Mouse (Mus musculus) kidney, postnatal 0 days (tissue): ENCODE data around the gene Mob3b. TPM values are rescaled to one million over a fixed set of nuclear protein-coding genes. Genes with fewer than 3 reads are reported as not detected.

Experiments used
- ATAC-seq: fragments of 200-750 bp; cut with Nextera tagmentation; replicated peaks from 2 replicates; pipeline ENCODE4 v1.8.0; 2017; ENCODE audit warnings: low read depth, moderate number of reproducible peaks, moderate TSS enrichment, moderate library complexity; ENCODE audit not compliant: low FRiP score
- DNase-seq: peaks from one replicate; pipeline ENCODE4 v3.0.0-alpha.2; 2016; ENCODE audit warnings: low spot score
- H3K27ac ChIP-seq: fragments of 300-500 bp; sonication (generic); 2 replicates; pipeline ENCODE4 v1.5.1; 2014; ENCODE audit warnings: mild to moderate bottlenecking
- H3K27me3 ChIP-seq: fragments of 300-500 bp; sonication (generic); 2 replicates; pipeline ENCODE4 v1.6.1; 2014; ENCODE audit warnings: low read length, mixed read lengths; ENCODE audit not compliant: insufficient read depth
- H3K36me3 ChIP-seq: fragments of 300-500 bp; sonication (generic); 2 replicates; pipeline ENCODE4 v1.6.1; 2014; ENCODE audit warnings: low read length, mixed read lengths; ENCODE audit not compliant: insufficient read depth
- H3K4me1 ChIP-seq: fragments of 300-500 bp; sonication (generic); replicated peaks from 2 replicates; pipeline ENCODE4 v1.6.1; 2014; ENCODE audit warnings: antibody characterized with exemption, low read length, mixed read lengths; ENCODE audit not compliant: insufficient read depth
- H3K4me2 ChIP-seq: fragments of 300-500 bp; sonication (generic); 2 replicates; pipeline ENCODE4 v1.6.1; 2014; ENCODE audit warnings: mild to moderate bottlenecking, low read length, moderate library complexity, mixed read lengths
- H3K4me3 ChIP-seq: fragments of 300-500 bp; sonication (generic); replicated peaks from 2 replicates; pipeline ENCODE4 v1.5.1; 2014; ENCODE audit warnings: low read depth, low read length
- H3K9ac ChIP-seq: fragments of 300-500 bp; sonication (generic); 2 replicates; pipeline ENCODE4 v1.6.1; 2014; ENCODE audit warnings: low read depth, low read length
- H3K9me3 ChIP-seq: fragments of 300-500 bp; sonication (generic); replicated peaks from 2 replicates; pipeline ENCODE4 v1.6.1; 2016; ENCODE audit warnings: low read length, inconsistent platforms, mixed read lengths
- CTCF ChIP-seq: IDR thresholded peaks from 2 replicates; pipeline ENCODE4 v1.5.1; 2016; ENCODE audit warnings: antibody characterized with exemption, low read depth, mild to moderate bottlenecking, moderate library complexity
- WGBS: fragments of 180-500 bp; shearing (Covaris S2); extraction: QIAGEN DNeasy Blood & Tissue Kit; methylation state at CpG from one replicate; pipeline ENCODE4 v1.1.7; 2014; 5-methylcytosine and 5-hydroxymethylcytosine counted together
- polyA plus RNA-seq: library from polyadenylated mRNA; unstranded; fragments of >200 nt; fragmentation: Nextera tagmentation; extraction: Ambion mirVana; gene quantifications from 2 replicates; pipeline ENCODE4 v1.2.1, GENCODE M21; 2015

The Mob3b gene
- polyA plus RNA-seq, 1 experiment from 2014 or later: 13.1 TPM

- Histone ChIP-seq H3K9me3 (no peaks in the 10 kb centered on the region), H3K4me2 (no peak overlapping the region), H3K4me3 (no peak overlapping the region), H3K9ac (no peak overlapping the region), H3K27ac (no peak overlapping the region), H3K36me3 (no peaks in the 10 kb centered on the region), H3K4me1 (peaks cover 7% of the 10 kb centered on the region), H3K27me3 (no peaks in the 10 kb centered on the region)
- TF ChIP-seq CTCF: no peak
- no peak for ATAC-seq
- WGBS: 87% methylated on average over 4 of the region's 4 CpGs
- DNase-seq: no peak
These were observed 25.7 kb downstream of the Mob3b start for GRCm38 (mm10) chr4:35131592-35131991.

- DNase-seq (peak; percentile 44), ATAC-seq (no peak)
- H3K27ac ChIP-seq: no peak overlapping the region; the same call in 1 of the 2 replicates
These were observed 26.8 kb downstream of the Mob3b start for GRCm38 (mm10) chr4:35130411-35130948.

GRCm38 (mm10) chr4:35127759-35128158, 29.5 kb downstream of the Mob3b start:
- Histone ChIP-seq H3K9ac (no peak overlapping the region), H3K4me2 (no peak overlapping the region), H3K27me3 (no peaks in the 10 kb centered on the region; the same call in 1 of the 2 replicates), H3K27ac (peak overlapping the region; percentile 8; the same call in 1 of the 2 replicates), H3K9me3 (no peaks in the 10 kb centered on the region), H3K4me3 (no peak overlapping the region), H3K36me3 (no peaks in the 10 kb centered on the region), H3K4me1 (peaks cover 15% of the 10 kb centered on the region)
- TF ChIP-seq CTCF: no peak
- peak; percentile 80 for DNase-seq
- ATAC-seq: no peak; the same call in 1 of the 2 replicates
- 22% methylated on average over 6 of the region's 6 CpGs for WGBS

More at GRCm38 (mm10) chr4:35130411-35130948, 26.8 kb downstream of the Mob3b start:
- TF ChIP-seq CTCF: no peak
- no peaks in the 10 kb centered on the region for H3K9me3 ChIP-seq
- WGBS: 53% methylated on average over 6 of the region's 6 CpGs
- H3K9ac ChIP-seq: no peak overlapping the region
- no peaks in the 10 kb centered on the region for H3K36me3 ChIP-seq
- no peak overlapping the region for H3K4me2 ChIP-seq
- no peaks in the 10 kb centered on the region for H3K27me3 ChIP-seq
- peaks cover 11% of the 10 kb centered on the region for H3K4me1 ChIP-seq
- no peak overlapping the region for H3K4me3 ChIP-seq

GRCm38 (mm10) chr4:35126776-35127175, 30.5 kb downstream of the Mob3b start:
- DNase-seq (no peak), ATAC-seq (no peak)
- no peak for TF ChIP-seq CTCF
- Histone ChIP-seq H3K36me3 (no peaks in the 10 kb centered on the region), H3K27ac (no peak overlapping the region), H3K4me3 (no peak overlapping the region), H3K4me2 (no peak overlapping the region), H3K9me3 (no peaks in the 10 kb centered on the region), H3K9ac (no peak overlapping the region), H3K27me3 (no peaks in the 10 kb centered on the region; the same call in 1 of the 2 replicates), H3K4me1 (peaks cover 15% of the 10 kb centered on the region)
- 75% methylated on average over 9 of the region's 9 CpGs for WGBS

GRCm38 (mm10) chr4:35125299-35125777, 31.9 kb downstream of the Mob3b start:
- WGBS: 21% methylated on average over 6 of the region's 6 CpGs
- H3K9me3 ChIP-seq: no peaks in the 10 kb centered on the region

GRCm38 (mm10) chr4:35124027-35124426, 33.3 kb downstream of the Mob3b start:
- DNase-seq (no peak), ATAC-seq (no peak)
- TF ChIP-seq CTCF: no peak
- no peaks in the 10 kb centered on the region for H3K36me3 ChIP-seq
- H3K9ac ChIP-seq: no peak overlapping the region
- H3K4me2 ChIP-seq: no peak overlapping the region
- H3K4me3 ChIP-seq: no peak overlapping the region
- H3K27ac ChIP-seq: no peak overlapping the region
- no peaks in the 10 kb centered on the region; the same call in 1 of the 2 replicates for H3K27me3 ChIP-seq
- no peaks in the 10 kb centered on the region for H3K9me3 ChIP-seq
- 81% methylated on average over 11 of the region's 11 CpGs for WGBS
- H3K4me1 ChIP-seq: peaks cover 11% of the 10 kb centered on the region

More at GRCm38 (mm10) chr4:35125299-35125777, 31.9 kb downstream of the Mob3b start:
- Histone ChIP-seq H3K4me1 (peaks cover 15% of the 10 kb centered on the region), H3K27ac (no peak overlapping the region), H3K36me3 (no peaks in the 10 kb centered on the region), H3K27me3 (no peaks in the 10 kb centered on the region; the same call in 1 of the 2 replicates), H3K4me3 (no peak overlapping the region), H3K9ac (no peak overlapping the region), H3K4me2 (no peak overlapping the region)
- no peak for TF ChIP-seq CTCF
- ATAC-seq (no peak), DNase-seq (no peak)
